Mouse (Mus musculus) hindbrain, embryonic 15.5 days (tissue): ENCODE data around the gene Loxl1. TPM values are rescaled to one million over a fixed set of nuclear protein-coding genes. Genes with fewer than 3 reads are reported as not detected.
A peak's percentile ranks its signal among the peaks of the same experiment; 100 is the strongest.

ENCODE experiments used
- ATAC-seq: fragments of 200-750 bp; cut with Nextera tagmentation; 2 replicates; pipeline ENCODE4 v1.8.0; 2017; ENCODE audit warnings: low read depth, moderate number of reproducible peaks, moderate TSS enrichment; ENCODE audit not compliant: low FRiP score
- H3K27ac ChIP-seq: fragments of 300-500 bp; sonication (generic); replicated peaks from 2 replicates; pipeline ENCODE4 v1.5.1; 2015; ENCODE audit warnings: mild to moderate bottlenecking, inconsistent platforms
- H3K27me3 ChIP-seq: fragments of 300-500 bp; sonication (generic); 2 replicates; pipeline ENCODE4 v1.6.1; 2015; ENCODE audit warnings: control low read depth, inconsistent platforms
- H3K36me3 ChIP-seq: fragments of 300-500 bp; sonication (generic); 2 replicates; pipeline ENCODE4 v1.6.1; 2015; ENCODE audit warnings: control low read depth, inconsistent platforms
- H3K4me1 ChIP-seq: fragments of 300-500 bp; sonication (generic); replicated peaks from 2 replicates; pipeline ENCODE4 v1.6.1; 2015; ENCODE audit warnings: control low read depth, inconsistent platforms
- H3K4me2 ChIP-seq: fragments of 300-500 bp; sonication (generic); 2 replicates; pipeline ENCODE4 v1.6.1; 2015; ENCODE audit warnings: moderate library complexity, mild to moderate bottlenecking, inconsistent platforms
- H3K4me3 ChIP-seq: fragments of 300-500 bp; sonication (generic); 2 replicates; pipeline ENCODE4 v1.5.1; 2015; ENCODE audit warnings: mild to moderate bottlenecking, inconsistent platforms
- H3K9ac ChIP-seq: fragments of 300-500 bp; sonication (generic); 2 replicates; pipeline ENCODE4 v1.6.1; 2015; ENCODE audit warnings: inconsistent platforms
- H3K9me3 ChIP-seq: fragments of 300-500 bp; sonication (generic); 2 replicates; pipeline ENCODE4 v1.6.1; 2016; ENCODE audit warnings: control low read depth, inconsistent platforms
- WGBS: fragments of 180-500 bp; shearing (Covaris S2); methylation state at CpG from one replicate; pipeline ENCODE4 v1.1.7; 2015; 5-methylcytosine and 5-hydroxymethylcytosine counted together
- polyA plus RNA-seq: library from polyadenylated mRNA; unstranded; fragments of >200 nt; fragmentation: Nextera tagmentation; extraction: Ambion mirVana; gene quantifications from 2 replicates; pipeline ENCODE4 v1.2.1, GENCODE M21; 2015

The Loxl1 gene
- polyA plus RNA-seq, 1 experiment from 2014 or later: 10.7 TPM

DNA sequence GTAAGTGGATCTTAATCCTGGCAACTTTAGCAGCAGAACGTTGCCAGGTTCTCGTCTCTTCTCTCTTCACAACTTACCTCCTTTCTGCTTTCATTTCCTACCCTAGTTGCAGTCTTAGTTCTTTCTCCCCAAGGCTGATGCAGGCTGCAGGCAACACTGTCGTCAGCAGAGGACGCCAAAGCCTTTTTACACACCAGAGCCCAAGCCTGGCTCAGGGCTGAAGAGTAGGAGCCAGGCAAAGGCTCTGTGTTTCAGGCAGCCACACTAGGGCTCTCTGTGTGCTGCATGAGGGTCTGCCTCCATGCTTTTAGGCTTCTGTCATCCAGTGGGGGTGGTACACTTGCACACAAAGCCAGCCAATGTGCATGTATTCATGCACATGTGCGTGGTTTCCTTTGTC is 17.3 kb upstream of the Loxl1 start:
- no peak overlapping the region for H3K4me3 ChIP-seq
- peak; percentile 91 for ATAC-seq
- no peaks in the 10 kb centered on the region for H3K36me3 ChIP-seq
- H3K27me3 ChIP-seq: no peaks in the 10 kb centered on the region
- no peaks in the 10 kb centered on the region for H3K9me3 ChIP-seq
- H3K4me1 ChIP-seq: peaks cover 11% of the 10 kb centered on the region
- no peak overlapping the region for H3K4me2 ChIP-seq
- no peak overlapping the region for H3K27ac ChIP-seq
- WGBS: 27% methylated on average over 5 of the region's 5 CpGs
- no peak overlapping the region for H3K9ac ChIP-seq

DNA sequence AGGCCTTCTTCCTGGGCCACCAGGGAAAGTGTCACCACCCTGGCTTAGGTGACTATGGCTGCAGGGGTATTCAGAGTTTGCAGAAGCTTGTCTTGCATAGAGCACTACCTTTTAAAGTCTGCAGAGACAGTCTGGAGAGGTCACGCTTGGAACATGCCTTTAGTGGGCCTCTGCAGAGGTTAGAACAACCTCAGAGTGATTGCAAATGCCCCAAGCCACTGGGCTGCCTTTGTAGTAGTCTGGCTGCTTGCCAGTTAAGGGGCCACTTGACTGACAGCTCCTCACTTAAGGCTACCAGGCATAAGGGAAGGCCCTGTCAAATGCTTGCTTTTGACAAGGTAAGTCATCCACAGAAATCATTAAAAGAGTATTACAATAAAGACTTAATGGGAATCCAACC is 14.4 kb upstream of the Loxl1 start:
- Histone ChIP-seq H3K4me2 (no peak overlapping the region), H3K9me3 (no peaks in the 10 kb centered on the region), H3K4me3 (no peak overlapping the region), H3K27ac (no peak overlapping the region), H3K9ac (no peak overlapping the region), H3K36me3 (no peaks in the 10 kb centered on the region), H3K27me3 (no peaks in the 10 kb centered on the region), H3K4me1 (peaks cover 12% of the 10 kb centered on the region)
- no peak for ATAC-seq
- WGBS: 59% methylated on average over 1 of the region's 1 CpGs

DNA sequence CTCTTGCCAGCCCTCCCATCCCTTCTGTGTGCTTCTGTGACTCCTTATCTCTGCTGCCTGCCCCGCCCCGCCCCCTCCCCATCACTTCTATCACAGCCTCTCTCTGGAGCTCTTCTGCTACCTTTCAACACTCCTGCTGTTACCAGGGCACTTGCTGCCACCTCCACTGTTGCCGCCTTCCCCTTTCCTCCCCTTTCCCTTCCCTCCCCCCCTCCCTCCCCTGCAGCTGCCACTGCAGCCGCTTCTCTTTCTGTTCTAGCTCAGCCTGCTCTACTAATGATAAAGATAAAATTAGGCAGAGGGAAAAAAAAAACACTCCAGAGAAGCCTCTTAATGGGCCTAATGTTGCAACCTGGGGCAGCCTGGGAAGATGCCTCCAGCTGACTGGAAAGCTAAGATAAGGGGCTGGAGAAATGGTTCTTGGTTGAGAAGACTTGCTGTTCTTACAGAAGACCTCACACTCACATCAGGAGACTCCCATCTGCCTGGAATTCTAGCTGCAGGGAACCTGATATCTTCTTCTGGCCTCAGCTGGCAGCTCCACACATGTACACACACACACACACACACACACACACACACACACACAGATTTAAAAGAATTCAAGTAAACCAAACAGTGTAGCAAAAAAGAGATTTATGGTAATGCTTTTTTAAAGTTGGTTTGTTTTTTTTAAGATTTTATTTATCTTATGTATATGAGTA is 13.6 kb upstream of the Loxl1 start:
- Histone ChIP-seq H3K36me3 (no peaks in the 10 kb centered on the region), H3K27me3 (no peaks in the 10 kb centered on the region), H3K9ac (no peak overlapping the region), H3K4me2 (no peak overlapping the region), H3K4me3 (no peak overlapping the region), H3K9me3 (no peaks in the 10 kb centered on the region), H3K4me1 (peaks cover 12% of the 10 kb centered on the region), H3K27ac (no peak overlapping the region; the same call in 1 of the 2 replicates)
- ATAC-seq: no peak
- 34% methylated on average over 4 of the region's 4 CpGs for WGBS

DNA sequence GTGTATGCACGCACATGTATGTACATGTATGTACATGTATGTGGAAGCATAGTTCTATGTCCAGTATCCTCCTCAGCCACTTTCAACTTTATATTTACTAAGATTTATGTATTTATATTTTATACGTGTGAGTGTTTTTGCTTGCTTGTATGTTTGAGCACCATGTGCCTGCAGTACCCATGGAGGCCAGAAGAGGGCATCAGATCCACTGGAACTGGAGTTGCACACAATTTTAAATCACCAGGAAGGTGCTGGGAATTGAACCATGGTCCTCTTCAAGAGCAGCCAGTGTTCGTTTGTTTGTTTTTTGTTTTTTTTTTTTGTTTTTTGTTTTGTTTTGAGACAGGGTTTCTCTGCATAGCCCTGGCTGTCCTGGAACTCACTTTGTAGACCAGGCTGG is 8.7 kb upstream of the Loxl1 start:
- Histone ChIP-seq H3K4me2 (no peak overlapping the region), H3K36me3 (no peaks in the 10 kb centered on the region), H3K27me3 (no peaks in the 10 kb centered on the region), H3K9ac (no peak overlapping the region), H3K9me3 (no peaks in the 10 kb centered on the region), H3K4me1 (peaks cover 18% of the 10 kb centered on the region), H3K4me3 (no peak overlapping the region), H3K27ac (no peak overlapping the region)
- 98% methylated on average over 3 of the region's 3 CpGs for WGBS
- no peak for ATAC-seq

DNA sequence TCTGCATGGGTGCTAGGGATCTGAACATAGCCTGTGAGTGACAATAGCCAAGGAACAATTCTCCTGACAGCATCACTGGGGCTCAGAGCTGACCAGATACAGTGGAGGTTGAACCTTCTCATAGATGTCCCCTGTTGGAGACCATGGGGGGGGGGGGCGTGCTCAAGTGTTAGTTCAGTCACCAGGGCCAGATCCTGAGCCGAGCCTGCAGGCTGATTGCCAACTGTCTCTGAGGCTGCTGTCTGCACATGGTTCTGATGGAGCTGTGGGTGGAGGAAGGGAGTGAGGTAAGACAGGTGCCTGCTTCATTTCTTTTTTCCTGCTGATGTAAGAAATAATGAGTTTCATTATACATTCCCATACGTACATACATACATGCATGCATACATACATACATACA is 5.3 kb upstream of the Loxl1 start:
- 84% methylated on average over 3 of the region's 3 CpGs for WGBS
- H3K4me1 ChIP-seq: peaks cover 28% of the 10 kb centered on the region
- H3K27ac ChIP-seq: no peak overlapping the region
- no peak overlapping the region for H3K4me3 ChIP-seq
- H3K27me3 ChIP-seq: peaks cover 4% of the 10 kb centered on the region; the same call in 1 of the 2 replicates
- no peak for ATAC-seq
- H3K36me3 ChIP-seq: no peaks in the 10 kb centered on the region
- no peak overlapping the region for H3K4me2 ChIP-seq
- no peaks in the 10 kb centered on the region for H3K9me3 ChIP-seq
- H3K9ac ChIP-seq: no peak overlapping the region

DNA sequence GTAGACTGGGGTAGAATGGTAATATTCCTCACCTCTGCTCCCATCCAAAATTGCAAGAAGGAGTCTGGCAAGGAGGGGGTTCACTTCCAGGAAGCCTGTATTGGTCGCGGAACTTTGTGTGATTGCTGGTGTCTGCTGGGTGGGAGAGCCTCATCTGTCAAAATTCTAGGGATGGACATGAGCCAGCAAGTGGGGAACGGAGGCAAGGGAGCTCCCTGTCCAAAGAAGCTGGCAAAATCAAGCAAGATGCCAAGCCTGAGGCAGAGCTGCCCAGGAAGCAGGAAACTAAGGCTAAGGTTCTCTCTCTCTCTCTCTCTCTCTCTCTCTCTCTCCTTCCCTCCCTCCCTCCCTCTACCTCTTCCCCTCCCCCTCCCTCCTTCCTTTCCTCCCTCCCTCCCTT is 4.4 kb upstream of the Loxl1 start:
- no peak overlapping the region for H3K4me3 ChIP-seq
- H3K4me1 ChIP-seq: peaks cover 37% of the 10 kb centered on the region
- H3K4me2 ChIP-seq: no peak overlapping the region
- H3K27me3 ChIP-seq: peaks cover 11% of the 10 kb centered on the region
- WGBS: 50% methylated on average over 3 of the region's 3 CpGs
- no peak overlapping the region for H3K9ac ChIP-seq
- no peaks in the 10 kb centered on the region for H3K36me3 ChIP-seq
- no peak for ATAC-seq
- H3K9me3 ChIP-seq: no peaks in the 10 kb centered on the region
- H3K27ac ChIP-seq: no peak overlapping the region

DNA sequence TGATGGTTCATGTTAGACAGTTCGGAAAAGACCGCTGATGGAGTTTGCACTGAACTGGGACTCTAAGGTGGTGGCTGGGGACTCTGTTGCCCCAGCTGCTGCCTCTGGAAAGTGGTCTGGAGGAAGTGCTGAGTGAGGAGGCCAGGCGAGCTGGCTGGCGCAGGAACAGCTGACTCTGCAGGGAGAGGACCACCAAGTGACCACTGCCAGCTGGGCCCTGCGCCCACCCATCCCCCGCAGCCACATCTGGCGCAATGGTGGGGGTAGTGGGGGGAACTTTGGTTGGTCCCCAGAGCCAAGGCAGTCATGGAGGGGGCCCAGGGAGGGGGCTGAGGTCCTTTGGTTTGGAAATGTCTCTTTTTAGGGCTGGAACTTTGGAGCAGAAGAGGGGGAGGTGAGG is 3.8 kb upstream of the Loxl1 start:
- Histone ChIP-seq H3K36me3 (no peaks in the 10 kb centered on the region), H3K4me2 (no peak overlapping the region), H3K4me3 (no peak overlapping the region), H3K27ac (no peak overlapping the region), H3K9me3 (no peaks in the 10 kb centered on the region), H3K27me3 (peaks cover 12% of the 10 kb centered on the region), H3K4me1 (peaks cover 43% of the 10 kb centered on the region), H3K9ac (no peak overlapping the region)
- ATAC-seq: no peak
- 59% methylated on average over 6 of the region's 7 CpGs for WGBS

DNA sequence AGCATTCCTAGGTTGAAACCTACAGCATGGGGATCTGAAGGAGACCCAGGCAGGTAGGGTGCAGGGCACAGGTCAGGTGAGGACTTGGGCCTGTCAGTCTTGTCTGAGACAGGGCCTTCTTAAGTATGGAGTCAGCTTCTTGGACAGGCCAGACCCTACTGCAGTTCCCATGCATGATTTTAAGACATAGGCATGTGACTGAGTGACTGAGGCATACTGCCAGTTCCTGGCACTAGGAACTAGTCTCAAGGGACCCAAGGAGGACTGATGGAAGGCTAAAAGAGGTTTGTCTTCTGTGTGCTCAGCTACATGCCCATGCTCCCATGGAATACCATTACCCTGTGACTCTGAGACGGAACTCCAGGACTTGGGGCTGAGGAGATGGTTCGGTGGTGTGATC is 2.9 kb upstream of the Loxl1 start:
- H3K27me3 ChIP-seq: peaks cover 20% of the 10 kb centered on the region
- ATAC-seq: no peak
- peak overlapping the region; percentile 66; the same call in 1 of the 2 replicates for H3K27ac ChIP-seq
- 74% methylated on average over 2 of the region's 2 CpGs for WGBS
- no peak overlapping the region for H3K4me3 ChIP-seq
- H3K9me3 ChIP-seq: no peaks in the 10 kb centered on the region
- peaks cover 46% of the 10 kb centered on the region for H3K4me1 ChIP-seq
- no peak overlapping the region for H3K9ac ChIP-seq
- no peak overlapping the region for H3K4me2 ChIP-seq
- no peaks in the 10 kb centered on the region for H3K36me3 ChIP-seq

DNA sequence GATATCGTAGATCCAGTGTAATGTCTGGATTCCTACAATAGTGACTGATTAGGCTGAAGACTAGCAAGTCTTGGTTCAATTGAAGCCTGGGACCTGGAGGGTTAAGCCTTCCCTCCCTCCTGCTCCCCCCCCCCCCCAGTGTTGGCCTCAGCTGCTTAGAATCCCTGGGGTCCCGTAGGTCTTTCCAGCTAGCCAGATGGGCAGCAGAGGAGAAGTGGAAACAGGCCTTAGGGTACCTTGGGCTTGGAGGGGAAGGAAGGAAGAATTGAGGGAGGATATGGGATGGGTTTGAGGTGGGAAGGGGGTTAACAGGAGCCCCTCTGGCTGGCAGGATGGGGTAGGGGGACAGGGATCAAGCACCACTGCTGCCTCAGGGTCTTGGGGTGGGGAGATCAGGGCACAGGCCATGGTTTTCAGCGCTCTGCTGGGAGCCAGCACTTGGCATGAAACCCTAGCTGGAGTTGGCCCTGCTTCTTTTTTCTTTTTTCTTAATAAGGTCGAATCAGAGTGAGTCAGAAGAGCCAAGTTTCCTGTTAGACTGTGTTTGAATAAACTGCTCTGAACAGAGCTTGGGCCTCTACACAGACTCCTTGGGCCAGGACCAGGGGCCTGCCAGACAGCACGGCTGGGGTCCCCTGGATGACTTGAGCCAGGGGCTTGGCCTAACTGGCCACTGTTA is 1.8 kb upstream of the Loxl1 start:
- H3K4me1 ChIP-seq: peaks cover 46% of the 10 kb centered on the region
- peak; percentile 33; the same call in 1 of the 2 replicates for ATAC-seq
- H3K9ac ChIP-seq: no peak overlapping the region

DNA sequence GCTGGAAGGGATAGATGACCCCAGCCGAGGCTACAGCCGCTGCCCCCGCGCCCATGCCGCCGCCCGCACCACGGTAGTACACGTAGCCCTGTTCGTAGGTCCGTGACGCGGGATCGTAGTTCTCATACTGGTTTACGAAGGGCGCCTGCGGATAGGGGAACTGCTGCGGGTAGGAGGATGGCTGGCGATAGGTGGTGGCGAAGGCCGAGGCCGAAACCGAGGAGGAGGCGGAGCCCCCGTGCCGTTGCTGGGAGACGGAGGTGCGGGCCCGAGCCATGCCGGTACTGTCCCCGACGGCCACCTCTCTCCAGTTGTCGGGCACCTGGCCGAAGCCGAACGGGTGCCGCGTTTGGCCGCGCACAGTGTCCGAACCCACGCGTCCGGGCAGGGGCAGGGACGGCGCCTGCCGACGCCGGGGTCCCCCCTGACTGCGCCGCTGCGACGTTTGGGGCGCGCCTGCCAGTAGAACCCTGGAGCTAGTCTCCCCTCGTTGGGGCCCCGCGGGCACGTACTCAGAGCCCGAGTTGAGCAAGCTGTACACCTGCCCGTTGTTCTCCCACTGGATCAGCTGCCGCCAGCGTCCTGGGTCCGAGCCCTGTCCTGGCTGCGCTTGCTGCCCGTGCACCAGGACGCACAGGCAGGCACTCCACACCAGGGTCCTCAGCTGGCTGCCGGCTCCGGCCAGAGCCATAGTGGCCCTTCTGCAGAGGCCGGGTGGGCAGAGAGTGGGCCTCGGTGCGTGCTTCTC is 616 bp downstream of the Loxl1 start:
- Histone ChIP-seq H3K9ac (peak overlapping the region; percentile 20), H3K9me3 (no peaks in the 10 kb centered on the region), H3K4me1 (peaks cover 64% of the 10 kb centered on the region), H3K4me2 (peak overlapping the region; percentile 54), H3K27me3 (peaks cover 25% of the 10 kb centered on the region), H3K36me3 (no peaks in the 10 kb centered on the region), H3K4me3 (peak overlapping the region; percentile 37), H3K27ac (peak overlapping the region; percentile 39; the same call in 1 of the 2 replicates)
- 2% methylated on average over 69 of the region's 72 CpGs for WGBS
- no peak for ATAC-seq

More for the DNA sequence above, 1.8 kb upstream of the Loxl1 start:
- 42% methylated on average over 5 of the region's 5 CpGs for WGBS
- H3K36me3 ChIP-seq: no peaks in the 10 kb centered on the region
- H3K4me2 ChIP-seq: no peak overlapping the region
- H3K27ac ChIP-seq: peak overlapping the region; percentile 66
- no peaks in the 10 kb centered on the region for H3K9me3 ChIP-seq
- H3K4me3 ChIP-seq: no peak overlapping the region
- H3K27me3 ChIP-seq: peaks cover 25% of the 10 kb centered on the region

DNA sequence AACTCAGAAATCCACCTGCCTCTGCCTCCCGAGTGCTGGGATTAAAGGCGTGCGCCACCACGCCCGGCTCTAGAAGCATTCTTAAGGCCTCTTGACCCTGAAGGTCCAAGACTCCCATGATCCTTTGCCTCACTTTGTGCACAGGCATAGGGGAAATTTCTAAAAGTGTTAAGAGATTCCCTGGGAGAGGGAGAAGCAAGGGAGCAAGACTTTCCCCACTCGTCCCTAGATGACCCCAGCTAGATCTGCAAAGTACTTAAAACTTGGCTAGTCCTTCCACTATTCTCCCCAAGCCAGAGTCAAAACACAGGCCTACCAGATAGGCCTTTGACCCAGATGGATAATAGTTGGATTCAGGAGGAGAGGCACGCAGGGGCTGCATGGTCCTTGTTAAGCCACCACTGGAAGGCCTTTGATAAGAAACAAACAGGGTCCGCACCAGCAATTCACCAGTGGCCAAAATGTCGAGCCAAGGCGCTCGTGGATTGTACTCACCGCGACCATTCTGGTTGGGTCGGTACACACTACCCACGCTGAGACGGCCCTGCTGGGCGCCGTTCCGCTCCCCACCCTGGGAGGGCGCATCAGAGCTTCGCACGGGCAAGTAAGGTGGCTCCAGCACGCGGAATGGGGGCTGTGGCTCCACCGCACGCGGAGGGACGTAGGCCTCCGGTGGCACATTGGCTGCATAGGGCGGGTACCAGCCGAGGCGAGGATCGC is 1.6 kb downstream of the Loxl1 start:
- Histone ChIP-seq H3K9ac (no peak overlapping the region), H3K9me3 (no peaks in the 10 kb centered on the region), H3K27ac (no peak overlapping the region), H3K4me3 (peak overlapping the region; percentile 37; the same call in 1 of the 2 replicates), H3K36me3 (no peaks in the 10 kb centered on the region), H3K27me3 (peaks cover 25% of the 10 kb centered on the region), H3K4me2 (peak overlapping the region; percentile 54), H3K4me1 (peaks cover 56% of the 10 kb centered on the region)
- 62% methylated on average over 33 of the region's 33 CpGs for WGBS
- no peak for ATAC-seq
